Mouse (Mus musculus): ENCODE data around the gene Hacd3. TPM values are rescaled to one million over a fixed set of nuclear protein-coding genes. Genes with fewer than 3 reads are reported as not detected.
"Not testable (repeated sequence)": the region's sequence is repeated elsewhere in the genome, so short reads cannot be mapped to it uniquely, and the experiment has no call there.

Hacd3 gene
- polyA plus RNA-seq, 1 experiment from 2014 or later, result 127 TPM

GRCm38 (mm10) chr9:65010632-65011031 lies 10.9 kb downstream of the Hacd3 start:
- Histone ChIP-seq H3K27ac (ENCODE audit: low read depth, low read length) (no peak overlapping the region), H3K4me3 (ENCODE audit: low read depth, low read length) (no peak overlapping the region), H3K9ac (ENCODE audit: low read depth, low read length) (no peak overlapping the region), H3K4me1 (replicated peaks; ENCODE audit: control insufficient read depth, insufficient read depth, low read length) (no peaks in the 10 kb centered on the region), H3K4me2 (replicated peaks; ENCODE audit: low read depth, low read length) (no peak overlapping the region), H3K27me3 (ENCODE audit: control insufficient read depth, insufficient read depth, low read length) (no peaks in the 10 kb centered on the region), H3K9me3 (ENCODE audit: control insufficient read depth, low read length) (no peaks in the 10 kb centered on the region), H3K36me3 (ENCODE audit: control insufficient read depth, insufficient read depth, low read length) (peaks cover 2% of the 10 kb centered on the region; the same call in 1 of the 2 replicates)
- no peak for DNase-seq (ENCODE audit: low spot score)
- 90% methylated on average over 8 of the region's 8 CpGs for WGBS
- ATAC-seq (ENCODE audit: low FRiP score), result no peak

- H3K4me1 ChIP-seq (replicated peaks; ENCODE audit: control insufficient read depth, insufficient read depth, low read length), result no peaks in the 10 kb centered on the region
- WGBS, result 96% methylated on average over 8 of the region's 8 CpGs
- no peak for ATAC-seq (ENCODE audit: low FRiP score)
- H3K4me2 ChIP-seq (replicated peaks; ENCODE audit: low read depth, low read length), result no peak overlapping the region
- no peak for DNase-seq (ENCODE audit: low spot score)
- peaks cover 15% of the 10 kb centered on the region for H3K36me3 ChIP-seq (ENCODE audit: control insufficient read depth, insufficient read depth, low read length)
- no peaks in the 10 kb centered on the region for H3K27me3 ChIP-seq (ENCODE audit: control insufficient read depth, insufficient read depth, low read length)
- H3K9me3 ChIP-seq (ENCODE audit: control insufficient read depth, low read length), result no peaks in the 10 kb centered on the region
- no peak overlapping the region for H3K4me3 ChIP-seq (ENCODE audit: low read depth, low read length)
- no peak overlapping the region for H3K27ac ChIP-seq (ENCODE audit: low read depth, low read length)
- H3K9ac ChIP-seq (ENCODE audit: low read depth, low read length), result no peak overlapping the region
These were observed 15.8 kb downstream of the Hacd3 start for GRCm38 (mm10) chr9:65005737-65006136.

- Histone ChIP-seq H3K9ac (ENCODE audit: low read depth, low read length) (no peak overlapping the region), H3K4me1 (replicated peaks; ENCODE audit: control insufficient read depth, insufficient read depth, low read length) (no peaks in the 10 kb centered on the region), H3K4me2 (replicated peaks; ENCODE audit: low read depth, low read length) (no peak overlapping the region), H3K27me3 (ENCODE audit: control insufficient read depth, insufficient read depth, low read length) (no peaks in the 10 kb centered on the region), H3K36me3 (ENCODE audit: control insufficient read depth, insufficient read depth, low read length) (peaks cover 24% of the 10 kb centered on the region), H3K4me3 (ENCODE audit: low read depth, low read length) (no peak overlapping the region), H3K27ac (ENCODE audit: low read depth, low read length) (no peak overlapping the region), H3K9me3 (ENCODE audit: control insufficient read depth, low read length) (no peaks in the 10 kb centered on the region)
- ATAC-seq (ENCODE audit: low FRiP score), result no peak
- WGBS, result 65% methylated on average over 4 of the region's 4 CpGs
- no peak for DNase-seq (ENCODE audit: low spot score)
These were observed 20.0 kb downstream of the Hacd3 start for GRCm38 (mm10) chr9:65001481-65001880.

GRCm38 (mm10) chr9:64995464-64995863 lies 26.0 kb downstream of the Hacd3 start:
- H3K4me3 ChIP-seq (ENCODE audit: low read depth, low read length); ATAC-seq (ENCODE audit: low FRiP score); H3K27me3 ChIP-seq (ENCODE audit: control insufficient read depth, insufficient read depth, low read length); H3K9ac ChIP-seq (ENCODE audit: low read depth, low read length); DNase-seq (ENCODE audit: low spot score); H3K4me1 ChIP-seq (replicated peaks; ENCODE audit: control insufficient read depth, insufficient read depth, low read length); H3K9me3 ChIP-seq (ENCODE audit: control insufficient read depth, low read length); H3K4me2 ChIP-seq (replicated peaks; ENCODE audit: low read depth, low read length); H3K27ac ChIP-seq (ENCODE audit: low read depth, low read length): not testable (repeated sequence)
- peaks cover 12% of the 10 kb centered on the region for H3K36me3 ChIP-seq (ENCODE audit: control insufficient read depth, insufficient read depth, low read length)
- 95% methylated on average over 1 of the region's 1 CpGs for WGBS

GRCm38 (mm10) chr9:64990291-64990690 lies 31.2 kb downstream of the Hacd3 start:
- DNase-seq (ENCODE audit: low spot score) (no peak), ATAC-seq (ENCODE audit: low FRiP score) (no peak)
- WGBS, result 93% methylated on average over 7 of the region's 7 CpGs
- Histone ChIP-seq H3K27ac (ENCODE audit: low read depth, low read length) (no peak overlapping the region), H3K4me2 (replicated peaks; ENCODE audit: low read depth, low read length) (no peak overlapping the region), H3K36me3 (ENCODE audit: control insufficient read depth, insufficient read depth, low read length) (peaks cover 13% of the 10 kb centered on the region; the same call in 1 of the 2 replicates), H3K27me3 (ENCODE audit: control insufficient read depth, insufficient read depth, low read length) (no peaks in the 10 kb centered on the region), H3K9ac (ENCODE audit: low read depth, low read length) (no peak overlapping the region), H3K9me3 (ENCODE audit: control insufficient read depth, low read length) (no peaks in the 10 kb centered on the region), H3K4me3 (ENCODE audit: low read depth, low read length) (no peak overlapping the region), H3K4me1 (replicated peaks; ENCODE audit: control insufficient read depth, insufficient read depth, low read length) (no peaks in the 10 kb centered on the region)

- Histone ChIP-seq H3K36me3 (ENCODE audit: control insufficient read depth, insufficient read depth, low read length) (peaks cover 13% of the 10 kb centered on the region; the same call in 1 of the 2 replicates), H3K4me2 (replicated peaks; ENCODE audit: low read depth, low read length) (no peak overlapping the region), H3K9me3 (ENCODE audit: control insufficient read depth, low read length) (no peaks in the 10 kb centered on the region), H3K4me1 (replicated peaks; ENCODE audit: control insufficient read depth, insufficient read depth, low read length) (no peaks in the 10 kb centered on the region), H3K9ac (ENCODE audit: low read depth, low read length) (no peak overlapping the region), H3K4me3 (ENCODE audit: low read depth, low read length) (no peak overlapping the region), H3K27me3 (ENCODE audit: control insufficient read depth, insufficient read depth, low read length) (no peaks in the 10 kb centered on the region), H3K27ac (ENCODE audit: low read depth, low read length) (no peak overlapping the region)
- WGBS, result 91% methylated on average over 6 of the region's 6 CpGs
- ATAC-seq (ENCODE audit: low FRiP score), result no peak
- DNase-seq (ENCODE audit: low spot score), result no peak
These were observed 33.0 kb downstream of the Hacd3 start for GRCm38 (mm10) chr9:64988443-64988842.

GRCm38 (mm10) chr9:64987651-64988050 lies 33.8 kb downstream of the Hacd3 start:
- no peak for DNase-seq (ENCODE audit: low spot score)
- H3K36me3 ChIP-seq (ENCODE audit: control insufficient read depth, insufficient read depth, low read length), result peaks cover 13% of the 10 kb centered on the region; the same call in 1 of the 2 replicates
- H3K4me1 ChIP-seq (replicated peaks; ENCODE audit: control insufficient read depth, insufficient read depth, low read length), result no peaks in the 10 kb centered on the region
- WGBS, result 95% methylated on average over 2 of the region's 2 CpGs
- no peak overlapping the region for H3K9ac ChIP-seq (ENCODE audit: low read depth, low read length)
- H3K9me3 ChIP-seq (ENCODE audit: control insufficient read depth, low read length), result no peaks in the 10 kb centered on the region
- no peak for ATAC-seq (ENCODE audit: low FRiP score)
- no peak overlapping the region for H3K4me3 ChIP-seq (ENCODE audit: low read depth, low read length)
- no peaks in the 10 kb centered on the region for H3K27me3 ChIP-seq (ENCODE audit: control insufficient read depth, insufficient read depth, low read length)
- H3K4me2 ChIP-seq (replicated peaks; ENCODE audit: low read depth, low read length), result no peak overlapping the region
- no peak overlapping the region for H3K27ac ChIP-seq (ENCODE audit: low read depth, low read length)

GRCm38 (mm10) chr9:64985807-64986206 lies 35.7 kb downstream of the Hacd3 start:
- H3K4me3 ChIP-seq (ENCODE audit: low read depth, low read length), result no peak overlapping the region
- H3K4me1 ChIP-seq (replicated peaks; ENCODE audit: control insufficient read depth, insufficient read depth, low read length), result no peaks in the 10 kb centered on the region
- ATAC-seq (ENCODE audit: low FRiP score), result no peak
- H3K9me3 ChIP-seq (ENCODE audit: control insufficient read depth, low read length), result no peaks in the 10 kb centered on the region
- H3K9ac ChIP-seq (ENCODE audit: low read depth, low read length), result no peak overlapping the region
- no peak overlapping the region for H3K4me2 ChIP-seq (replicated peaks; ENCODE audit: low read depth, low read length)
- H3K27me3 ChIP-seq (ENCODE audit: control insufficient read depth, insufficient read depth, low read length), result no peaks in the 10 kb centered on the region
- H3K36me3 ChIP-seq (ENCODE audit: control insufficient read depth, insufficient read depth, low read length), result peaks cover 10% of the 10 kb centered on the region; the same call in 1 of the 2 replicates
- no peak overlapping the region for H3K27ac ChIP-seq (ENCODE audit: low read depth, low read length)
- DNase-seq (ENCODE audit: low spot score), result no peak
- WGBS, result 90% methylated on average over 9 of the region's 9 CpGs

GRCm38 (mm10) chr9:64985037-64985794 lies 36.3 kb downstream of the Hacd3 start:
- Histone ChIP-seq H3K9ac (ENCODE audit: low read depth, low read length) (no peak overlapping the region), H3K27me3 (ENCODE audit: control insufficient read depth, insufficient read depth, low read length) (no peaks in the 10 kb centered on the region), H3K4me1 (replicated peaks; ENCODE audit: control insufficient read depth, insufficient read depth, low read length) (no peaks in the 10 kb centered on the region), H3K4me2 (replicated peaks; ENCODE audit: low read depth, low read length) (no peak overlapping the region), H3K36me3 (ENCODE audit: control insufficient read depth, insufficient read depth, low read length) (peaks cover 10% of the 10 kb centered on the region; the same call in 1 of the 2 replicates), H3K4me3 (ENCODE audit: low read depth, low read length) (no peak overlapping the region), H3K27ac (ENCODE audit: low read depth, low read length) (no peak overlapping the region), H3K9me3 (ENCODE audit: control insufficient read depth, low read length) (no peaks in the 10 kb centered on the region)
- WGBS, result 82% methylated on average over 8 of the region's 8 CpGs
- DNase-seq (ENCODE audit: low spot score) (no peak), ATAC-seq (ENCODE audit: low FRiP score) (no peak)

All from hindbrain, embryonic 11.5 days (tissue).